Mouse (Mus musculus) urinary bladder, postnatal 36 days (tissue): ENCODE measurements around the gene Snap91.

Experiments
- DNase-seq, 2 experiments: peaks; one replicate each; pipeline ENCODE4 v3.0.0; 2022; ENCODE audit warnings: low spot score in 2 of 2, mixed read lengths in 1 of 2

Snap91 gene

DNA sequence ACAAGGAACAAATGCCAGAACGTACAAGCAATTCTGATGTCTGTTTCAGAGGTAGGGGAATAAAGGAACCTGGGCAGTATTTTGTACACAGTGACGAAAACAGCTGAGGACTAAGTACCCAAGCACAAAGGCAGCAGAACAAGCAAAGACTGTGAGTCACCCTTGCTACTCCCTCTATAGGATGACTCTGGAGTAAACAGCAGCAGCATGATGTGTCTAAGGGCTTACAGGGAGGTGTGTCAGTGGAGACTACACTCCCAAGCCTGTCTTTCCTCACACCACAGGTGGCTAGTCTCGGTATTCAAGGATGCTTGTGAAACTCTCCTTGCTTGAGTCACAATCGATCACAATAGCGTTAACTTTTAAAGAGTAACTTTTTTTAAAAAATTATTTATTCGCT, 66.1 kb downstream of the Snap91 start:
- no peak for DNase-seq

DNA sequence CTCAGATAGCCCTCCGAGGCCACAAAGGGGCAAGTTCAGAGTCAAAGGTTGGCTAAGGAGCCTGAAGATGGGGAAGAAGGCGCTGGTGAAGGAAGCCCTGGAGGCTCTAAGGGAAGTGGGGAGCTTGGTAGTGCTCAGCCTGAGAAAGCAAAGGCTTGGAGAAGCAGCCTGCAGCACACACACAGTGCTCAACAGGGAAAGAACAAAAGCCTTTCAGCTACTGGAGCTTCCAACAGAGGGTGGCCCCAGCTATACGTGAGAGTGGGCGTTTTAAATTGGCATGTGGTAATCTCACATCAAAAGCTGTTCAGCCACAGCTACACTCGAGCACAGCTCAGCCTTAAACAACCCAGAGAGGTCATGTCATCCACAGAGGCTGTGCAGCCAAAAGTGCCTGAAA, 67.1 kb downstream of the Snap91 start:
- DNase-seq = no peak

DNA sequence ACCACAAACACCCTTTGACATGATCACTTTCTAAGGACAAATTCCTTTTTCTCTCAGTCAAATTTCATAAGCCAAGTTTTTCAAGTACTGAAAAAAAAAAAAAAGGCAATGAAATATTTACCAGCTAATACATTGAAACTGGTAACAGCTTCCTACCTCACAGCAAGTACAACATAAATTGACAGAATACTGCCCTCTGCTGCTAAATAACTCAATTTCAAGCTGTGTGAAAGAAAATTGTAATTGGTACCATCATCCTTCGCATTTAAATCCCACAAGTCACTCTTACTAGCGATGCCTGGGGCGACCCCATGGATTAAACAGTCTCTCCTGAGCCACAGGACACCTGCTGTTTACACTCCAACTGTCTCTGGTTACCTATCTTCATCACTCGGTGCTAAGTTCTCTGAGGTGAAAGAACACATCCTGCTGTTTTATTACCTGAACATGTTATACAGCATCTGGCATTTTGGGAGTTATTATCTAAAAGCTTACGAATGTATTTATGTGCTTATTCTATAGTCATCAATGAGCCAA, 69.7 kb downstream of the Snap91 start:
- DNase-seq = no peak

DNA sequence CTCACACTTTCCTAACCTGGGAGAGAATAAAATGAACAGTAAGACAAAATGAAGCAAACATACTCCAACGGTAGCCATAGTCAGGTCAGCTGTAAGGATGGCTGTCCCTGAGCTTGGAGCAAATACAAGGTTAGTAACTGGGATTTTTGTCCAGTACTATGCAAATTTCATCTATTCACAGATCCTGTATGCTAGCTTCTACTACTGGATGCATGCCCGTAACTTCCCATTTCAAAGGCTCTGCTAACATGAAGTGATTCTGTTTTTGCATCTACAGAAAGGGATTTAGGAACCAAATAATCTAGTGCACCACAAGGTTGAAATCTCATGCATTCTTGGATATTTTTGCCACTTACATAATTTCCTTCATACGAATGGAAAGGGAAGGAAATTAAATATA, 70.2 kb downstream of the Snap91 start:
- no peak for DNase-seq

DNA sequence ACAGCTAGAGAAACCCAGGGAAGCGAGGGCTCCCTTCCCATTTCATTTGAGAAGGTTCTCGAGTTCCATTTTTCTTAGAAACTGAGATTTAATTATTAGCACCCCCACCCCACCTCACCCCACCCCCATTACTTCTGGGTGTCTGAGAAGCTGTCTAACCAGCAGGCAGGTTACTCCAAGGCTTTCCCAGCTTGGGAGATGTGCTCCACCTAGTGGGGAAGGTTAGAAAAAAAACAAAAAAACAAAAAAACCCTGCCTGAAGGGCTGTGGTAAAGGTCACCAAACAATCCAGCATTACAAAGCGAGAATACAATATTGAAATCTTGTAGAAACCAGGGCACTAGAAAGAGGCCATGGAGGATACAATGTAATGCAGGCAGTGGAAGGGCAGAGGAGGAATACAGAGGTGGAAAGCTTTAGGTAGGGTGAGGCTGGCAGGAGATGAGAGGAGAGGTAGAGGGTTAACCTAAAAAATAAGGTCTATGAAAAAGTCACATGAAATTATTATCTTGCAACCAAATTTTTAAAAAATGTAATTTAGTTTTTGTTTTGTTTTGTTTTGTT, 79.8 kb downstream of the Snap91 start:
- DNase-seq = no peak

DNA sequence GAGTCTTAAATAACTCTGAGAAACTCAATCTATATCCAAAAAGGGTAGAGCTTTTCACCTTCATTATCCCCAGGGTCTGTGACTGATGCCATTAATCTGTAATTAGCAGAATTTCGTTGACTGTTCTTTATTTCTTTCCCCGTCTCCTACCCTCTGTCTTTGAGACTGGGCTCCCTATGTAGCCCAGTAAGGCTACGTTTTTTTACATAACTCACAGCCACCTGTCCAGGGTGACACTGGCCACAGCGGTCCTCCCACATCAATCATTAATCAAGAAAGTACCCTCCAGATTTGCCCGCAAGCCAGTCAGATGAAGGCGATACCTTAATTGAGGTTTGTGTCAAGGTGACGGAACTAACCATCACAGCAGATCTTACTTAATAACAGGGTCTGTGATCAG, 81.4 kb downstream of the Snap91 start:
- no peak for DNase-seq

DNA sequence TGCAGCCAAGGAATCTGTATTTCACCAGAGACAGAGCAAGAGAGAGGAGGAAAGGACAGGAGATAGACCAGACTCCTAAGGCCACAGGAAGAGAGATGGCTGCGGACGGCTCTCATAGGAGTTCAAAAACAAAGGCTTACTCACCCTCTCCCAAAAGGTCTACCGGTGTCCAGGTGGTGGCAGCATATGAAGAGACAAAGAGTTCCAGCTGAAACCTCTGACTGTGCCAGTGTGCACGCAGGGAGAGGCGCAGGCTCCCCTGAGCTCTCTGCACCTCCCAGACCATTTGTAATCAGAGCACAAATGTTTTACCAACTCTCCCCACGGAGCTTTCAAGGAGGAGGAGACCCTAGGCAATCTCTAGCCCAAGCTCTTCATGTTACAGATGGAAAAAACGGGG, 81.8 kb downstream of the Snap91 start:
- DNase-seq = no peak

DNA sequence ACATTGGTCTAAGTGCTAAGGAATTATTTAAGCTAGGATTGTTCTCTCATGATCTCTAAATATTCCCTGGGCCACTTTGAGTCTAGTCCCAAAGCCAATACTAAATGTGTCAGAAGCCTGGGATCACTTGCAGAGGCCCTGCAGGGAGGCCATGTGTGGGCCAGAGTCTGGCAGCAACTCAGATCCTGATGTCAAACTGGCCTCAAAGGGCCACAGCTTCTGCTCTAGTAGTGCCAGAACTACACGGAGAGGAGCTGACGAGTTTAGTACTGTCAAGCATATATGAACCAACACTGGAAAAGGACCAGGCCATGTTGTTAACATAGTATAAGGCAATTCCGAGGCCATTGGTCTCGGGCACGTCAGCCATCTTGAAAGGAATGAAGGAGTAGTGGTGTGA, 82.3 kb downstream of the Snap91 start:
- DNase-seq = no peak

DNA sequence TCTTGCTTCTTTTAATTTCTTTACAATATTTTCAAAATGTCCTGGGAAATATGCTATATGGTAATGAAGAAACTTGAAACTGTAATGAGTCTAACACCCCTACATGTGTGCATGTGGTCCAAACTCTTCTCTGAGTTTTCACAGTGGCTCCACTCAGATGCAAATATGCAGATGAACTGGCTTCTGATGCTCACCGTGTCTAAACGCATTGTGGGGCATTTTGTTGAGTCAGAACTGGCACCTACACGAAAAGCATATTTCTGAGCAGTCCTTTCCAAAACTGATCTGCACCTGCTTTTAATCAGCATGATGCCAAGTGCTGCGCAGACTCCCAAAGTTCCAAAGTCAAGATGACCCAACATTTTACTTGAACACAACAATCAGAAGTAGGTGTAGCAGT, 82.9 kb downstream of the Snap91 start:
- DNase-seq = no peak

DNA sequence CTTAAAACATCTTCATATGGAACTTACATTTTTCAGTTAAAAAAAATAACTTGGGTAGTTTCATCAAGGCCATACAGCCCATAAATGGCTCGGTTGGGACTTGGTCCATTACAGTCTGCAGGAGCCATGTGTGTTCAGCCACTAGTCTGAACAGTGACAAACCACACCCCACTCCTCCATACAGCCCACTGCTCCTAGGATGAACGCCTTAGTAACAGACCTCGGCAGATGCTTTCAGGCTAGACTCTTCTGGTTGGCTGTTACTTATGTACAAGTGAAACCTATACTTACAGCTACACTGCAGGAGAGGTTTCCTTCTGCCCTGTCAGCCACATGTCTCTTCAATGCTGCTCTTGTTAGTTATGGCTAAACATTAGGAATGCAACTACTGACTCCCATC, 85.2 kb downstream of the Snap91 start:
- no peak for DNase-seq

DNA sequence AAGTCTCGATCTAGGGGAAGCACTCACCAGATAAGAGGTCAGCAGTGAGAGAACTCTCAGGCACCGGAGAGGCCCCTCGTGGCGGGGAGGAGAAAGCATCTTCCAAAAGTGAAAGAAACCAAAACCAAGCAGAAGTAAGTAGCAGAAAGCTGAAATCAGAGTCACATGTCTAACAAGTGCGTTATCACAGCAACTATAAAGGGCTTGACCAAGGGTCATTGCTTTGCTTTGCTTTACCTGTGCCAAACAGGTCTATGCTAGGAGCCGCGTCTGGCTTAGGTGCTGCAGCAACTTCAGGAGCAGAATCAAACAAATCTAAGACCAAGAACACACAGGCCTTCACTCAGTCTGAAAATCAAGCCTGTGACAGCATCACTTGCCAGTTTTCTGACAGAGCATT, 88.5 kb downstream of the Snap91 start:
- no peak for DNase-seq

DNA sequence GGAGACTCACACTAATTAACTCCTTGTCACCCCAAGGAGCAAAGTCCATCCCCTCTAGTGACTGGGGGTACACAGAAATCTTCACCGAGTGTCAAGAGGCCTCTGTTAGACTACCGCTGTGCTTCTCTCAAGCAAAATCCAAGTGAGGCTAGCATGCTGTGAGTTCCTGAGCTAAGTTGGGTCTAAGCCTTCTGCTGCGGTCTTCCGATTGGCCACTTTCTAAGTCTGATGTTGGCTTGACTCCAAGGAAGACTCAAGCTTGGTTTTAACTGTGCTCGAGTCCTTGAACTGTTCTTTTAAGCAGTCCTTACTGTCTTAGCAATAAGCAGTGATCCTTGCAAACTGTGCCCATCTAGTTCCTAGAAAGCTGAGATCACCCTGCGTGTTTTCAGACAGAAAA, 91.3 kb downstream of the Snap91 start:
- no peak for DNase-seq

DNA sequence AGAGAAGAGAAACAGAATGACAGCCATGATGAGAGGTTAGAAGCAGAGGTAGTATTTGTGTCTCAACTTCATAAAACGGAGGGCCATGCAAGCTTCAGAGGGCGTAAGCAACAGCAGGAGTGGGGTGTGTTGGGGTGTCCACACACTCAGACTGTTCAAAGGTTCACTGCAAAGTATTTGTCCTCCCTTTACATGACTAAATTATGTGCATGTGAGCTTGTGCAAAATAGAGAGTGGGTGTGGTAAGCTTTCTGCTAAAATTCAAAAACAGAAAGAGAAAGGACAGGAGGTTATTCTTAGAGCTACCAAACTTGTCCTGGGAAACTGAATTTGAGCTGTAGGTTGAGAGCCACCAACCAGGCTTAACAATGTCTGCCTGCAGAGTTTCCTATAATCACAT, 97.6 kb downstream of the Snap91 start:
- no peak for DNase-seq

DNA sequence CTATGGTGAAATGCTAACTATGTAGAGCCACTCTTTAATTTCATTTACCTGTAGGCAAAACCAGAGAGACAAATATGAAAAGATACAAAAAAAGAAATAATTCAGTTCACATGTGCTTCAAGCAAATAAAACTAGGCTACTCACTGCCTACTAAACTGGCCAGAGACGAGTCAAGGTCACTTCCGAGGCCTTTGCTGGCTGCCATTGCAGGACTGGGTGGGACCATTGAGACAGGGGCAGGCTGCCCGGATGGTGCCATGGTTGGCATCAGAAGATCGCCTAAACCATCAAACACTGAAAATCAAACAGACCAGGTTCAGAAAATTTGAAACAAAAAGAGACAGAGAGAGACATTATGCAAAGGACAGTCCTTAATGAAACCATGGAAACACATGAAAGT, 99.0 kb downstream of the Snap91 start:
- no peak for DNase-seq

DNA sequence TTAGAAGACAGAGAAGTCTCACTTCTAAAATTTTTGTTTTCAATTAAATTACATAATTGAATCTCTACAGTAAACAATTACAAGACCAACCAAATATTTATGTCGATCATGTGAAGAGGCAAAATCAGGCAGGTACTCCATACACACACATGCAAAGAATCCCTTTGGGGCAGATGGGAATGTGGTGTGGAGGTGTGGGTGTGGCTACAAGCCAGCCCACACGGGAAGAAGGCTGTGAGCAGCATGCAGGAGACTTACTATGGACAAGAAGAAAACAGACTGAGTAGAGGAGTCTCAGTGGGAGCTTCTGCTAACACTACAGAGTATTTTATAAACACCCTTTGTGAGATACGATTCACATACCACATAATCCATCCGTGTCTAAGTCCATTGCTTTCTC, 102.2 kb downstream of the Snap91 start:
- DNase-seq = no peak

DNA sequence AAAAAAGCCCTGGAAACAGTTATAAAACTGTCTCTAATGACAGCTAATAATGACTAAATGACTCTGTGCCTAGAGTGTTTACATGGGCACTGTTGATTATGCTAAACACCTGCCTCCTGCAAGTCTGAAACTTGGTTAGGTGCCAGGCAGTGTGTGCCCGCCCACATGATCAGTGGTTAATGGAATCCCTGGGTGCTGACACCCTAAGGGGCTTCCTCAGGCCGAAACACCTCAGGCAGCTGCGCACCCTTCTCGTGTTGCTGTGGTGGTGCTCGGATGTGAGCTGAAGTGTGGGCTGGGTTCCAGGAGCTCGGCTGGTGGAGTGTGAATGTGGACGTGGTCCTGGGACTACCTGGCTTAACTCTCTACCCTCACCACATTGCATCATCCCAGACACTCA, 103.1 kb downstream of the Snap91 start:
- no peak for DNase-seq

DNA sequence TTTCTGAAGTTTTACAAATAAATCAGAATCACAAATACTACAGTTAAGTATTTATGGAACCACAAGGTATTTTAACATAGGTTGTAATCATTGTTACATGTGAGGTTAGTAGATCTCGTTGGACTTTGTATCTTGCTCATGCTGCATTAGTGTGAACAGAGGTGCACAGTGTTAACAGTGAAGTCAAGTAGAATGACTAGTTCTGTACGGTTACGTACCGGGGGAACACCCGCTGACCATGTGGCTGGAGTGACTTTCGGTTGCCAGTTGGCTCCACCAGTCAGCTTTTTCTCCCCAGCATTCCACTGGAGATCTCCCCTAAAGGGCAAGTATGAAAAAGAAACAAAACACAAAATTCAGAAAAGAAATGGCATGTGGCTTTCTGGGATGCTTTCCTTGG, 105.1 kb downstream of the Snap91 start:
- no peak for DNase-seq

DNA sequence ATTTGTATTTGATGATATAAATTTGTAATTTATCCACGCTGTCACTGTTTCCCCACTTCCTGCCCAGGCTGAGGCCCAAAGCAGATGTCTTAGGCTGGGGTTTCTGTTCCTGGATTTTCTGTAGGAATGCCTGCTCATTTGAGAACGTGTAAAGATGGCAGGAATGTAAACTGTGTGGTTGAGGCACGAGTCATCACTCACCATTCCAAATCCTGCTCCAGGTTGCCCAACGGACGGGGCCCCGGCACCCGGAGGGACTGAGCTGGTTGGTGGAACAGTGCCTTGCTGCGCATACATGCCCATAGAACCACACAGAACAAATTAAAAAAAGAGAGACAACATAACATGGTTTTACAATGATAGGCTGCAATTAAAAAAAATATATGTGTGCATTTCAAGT, 106.5 kb downstream of the Snap91 start:
- DNase-seq = no peak

DNA sequence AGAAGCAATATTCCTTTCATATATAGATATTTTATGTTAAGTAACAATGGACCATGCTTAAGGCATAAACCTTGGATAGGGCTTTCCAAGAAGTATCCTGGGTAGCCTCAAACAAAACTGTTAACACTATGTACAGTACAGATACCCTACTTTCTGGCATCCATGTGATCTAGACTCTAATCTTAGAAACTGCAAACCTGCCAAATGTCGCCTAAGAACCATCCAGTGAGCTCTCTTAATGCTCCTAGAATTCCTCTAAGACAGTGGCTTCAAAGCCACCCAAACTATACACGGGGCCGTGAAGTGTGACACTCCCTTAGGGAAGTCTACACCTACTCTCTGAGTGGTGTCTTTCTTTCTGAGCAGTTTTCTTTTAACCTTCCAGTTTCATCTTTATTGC, 107.6 kb downstream of the Snap91 start:
- DNase-seq = no peak

DNA sequence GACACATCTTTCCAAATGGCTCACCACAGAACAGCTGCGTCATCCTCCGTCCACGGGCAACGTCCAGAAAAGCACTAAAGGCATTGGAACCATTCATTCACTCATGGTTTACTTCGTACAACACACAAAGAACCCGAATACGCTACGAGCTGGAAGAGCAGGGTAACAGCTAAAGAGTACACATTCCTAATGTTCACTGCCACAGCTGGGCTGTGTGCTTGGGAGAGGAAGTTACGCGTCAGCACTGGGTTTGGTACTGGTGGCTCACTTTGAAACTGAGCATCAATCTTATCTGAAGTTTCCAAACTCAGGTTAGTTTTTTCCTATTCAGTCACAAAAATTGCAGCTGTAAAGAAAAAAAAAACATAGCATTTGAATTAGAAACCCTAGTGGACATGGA, 113.5 kb downstream of the Snap91 start:
- no peak for DNase-seq

DNA sequence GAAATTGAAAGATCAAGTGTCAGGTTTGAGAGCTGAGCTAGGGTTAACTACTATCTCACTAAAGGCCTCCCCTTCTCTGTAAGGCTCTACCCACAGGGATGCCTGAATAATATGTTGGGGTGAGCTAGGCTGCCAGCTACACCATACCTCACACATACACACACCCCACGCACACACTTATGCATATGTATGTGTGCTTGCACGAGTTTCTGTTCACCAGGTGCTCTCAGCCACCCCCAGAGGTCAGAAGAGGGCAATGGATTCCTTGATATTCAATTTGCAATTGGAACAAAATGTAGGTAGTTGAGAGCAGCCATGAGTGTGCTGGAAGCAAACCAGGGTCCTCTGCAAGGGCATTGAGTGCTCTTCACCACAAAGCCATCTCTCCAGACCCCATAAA, 116.5 kb downstream of the Snap91 start:
- DNase-seq = no peak

DNA sequence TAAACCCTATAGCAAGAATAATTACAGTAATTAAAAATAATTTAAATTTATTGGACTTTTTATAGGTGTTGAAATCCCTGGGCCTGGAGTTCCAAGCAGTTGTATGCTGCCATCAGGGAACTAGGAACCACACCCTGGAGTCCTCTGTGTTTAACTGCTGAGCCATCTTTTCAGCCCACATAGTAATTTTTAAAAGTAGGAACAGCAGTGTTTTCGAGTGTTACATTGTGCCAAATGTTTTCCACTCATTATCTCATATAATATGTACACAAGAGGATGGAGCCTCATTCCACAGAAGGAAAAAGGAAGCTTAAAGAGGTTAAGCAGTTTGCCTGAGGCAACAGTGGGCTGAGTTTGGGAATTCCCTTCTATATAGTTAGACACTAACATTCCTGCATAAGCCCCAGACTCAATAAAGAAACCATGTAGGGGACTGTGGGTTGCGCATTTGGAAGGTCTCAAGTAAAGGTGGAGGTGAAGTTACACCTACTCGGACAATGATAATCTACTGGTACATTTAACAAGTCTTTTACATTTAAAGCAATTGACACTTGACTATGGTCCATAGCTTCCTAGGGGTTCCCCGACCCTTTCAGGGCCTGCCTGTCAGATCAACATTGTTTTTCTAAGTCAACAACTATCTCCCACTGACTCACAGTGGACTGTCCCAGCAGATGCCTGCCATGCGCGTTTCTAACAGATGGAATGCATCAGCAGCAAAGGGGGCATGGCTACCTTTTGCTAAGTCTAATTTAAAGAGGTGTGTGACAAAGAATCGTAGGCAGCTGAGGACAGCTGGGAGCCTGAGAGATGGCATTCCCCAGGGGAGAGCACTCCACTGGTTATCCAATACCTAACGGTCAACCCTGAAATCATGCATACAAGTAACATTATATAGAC, 117.7 kb downstream of the Snap91 start:
- DNase-seq = no peak

DNA sequence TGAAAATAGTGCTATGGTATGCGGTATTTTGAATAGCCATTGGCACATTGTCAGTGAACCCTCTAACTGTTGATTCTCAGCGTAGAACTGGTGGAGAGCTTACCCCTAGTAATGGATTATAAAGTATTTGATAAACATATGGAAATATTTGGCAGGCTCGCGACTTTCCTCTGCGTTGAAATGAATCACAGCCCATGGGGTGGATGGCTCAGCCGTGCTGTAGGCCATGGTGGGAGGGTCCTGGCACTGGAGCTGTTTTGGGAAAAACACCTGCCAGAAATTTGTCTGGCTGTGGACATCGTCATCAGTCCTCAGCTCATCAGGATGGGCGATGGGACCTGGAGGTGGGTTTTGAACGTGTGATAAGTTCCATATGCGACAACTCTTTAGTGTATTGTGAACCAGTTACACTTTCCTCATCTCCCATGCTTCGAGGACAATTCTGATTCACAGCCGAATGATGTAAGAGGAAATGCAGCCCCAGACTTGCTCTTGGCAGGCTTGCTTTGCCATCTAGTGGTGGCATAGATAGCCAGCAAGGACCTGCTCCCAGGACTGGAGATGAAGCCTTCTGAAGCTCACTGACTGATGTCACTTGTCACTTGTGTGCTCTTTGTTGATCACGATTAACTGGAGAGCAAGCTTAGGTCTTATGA, 134.4 kb downstream of the Snap91 start:
- peak; percentile 41 to 63 for DNase-seq
